Mouse (Mus musculus): ENCODE measurements around the gene Enox1. TPM values are rescaled to one million over a fixed set of nuclear protein-coding genes. Genes with fewer than 3 reads are reported as not detected.

Gene Enox1
- total RNA-seq, 1 experiment, result 25.3 TPM

GRCm38 (mm10) chr14:77714931-77715535 lies 558.5 kb downstream of the Enox1 start:
- TF ChIP-seq CHD2 (IDR thresholded peaks at IDR 0.05; ENCODE audit: low read depth, low read length) (no peak), ZNF384 (IDR thresholded peaks at IDR 0.05; ENCODE audit: low read depth, low read length) (no peak), MAFK (IDR thresholded peaks at IDR 0.05; ENCODE audit: insufficient read depth, low read depth, low read length) (no peak), ZC3H11A (IDR thresholded peaks at IDR 0.05; ENCODE audit: borderline replicate concordance, low read depth, low read length) (no peak), HCFC1 (IDR thresholded peaks at IDR 0.05; ENCODE audit: borderline replicate concordance, insufficient read depth, low read length) (no peak)
- H3K27ac ChIP-seq (ENCODE audit: insufficient read depth, low read depth, low read length, poor library complexity, severe bottlenecking), result no peak overlapping the region
- H3K9me3 ChIP-seq (ENCODE audit: control insufficient read depth, insufficient read depth, low read depth, low read length), result no peaks in the 10 kb centered on the region
- H3K9ac ChIP-seq (ENCODE audit: insufficient read depth, low read depth, low read length, poor library complexity, severe bottlenecking), result no peak overlapping the region
- in situ Hi-C loops (cut with MboI; ENCODE audit: low sequenced_read_pairs in 2 of 2, unreplicated experiment in 2 of 2), result no loop called here
- H3K36me3 ChIP-seq (ENCODE audit: control insufficient read depth, insufficient read depth, low read length, poor library complexity, severe bottlenecking), result peaks cover 19% of the 10 kb centered on the region
- H3K4me1 ChIP-seq (ENCODE audit: control insufficient read depth in 2 of 2, insufficient read depth in 2 of 2, low read length in 2 of 2, poor library complexity in 1 of 2), result peaks cover 0 to 5% of the 10 kb centered on the region in 2 experiments; a peak in 1 of 4 replicates
- no peak for DNase-seq (ENCODE audit: low read depth, low spot score)
- no peak overlapping the region for H3K4me3 ChIP-seq (ENCODE audit: insufficient read depth in 1 of 2, low read depth in 1 of 2, low read length in 2 of 2, poor library complexity in 1 of 2, severe bottlenecking in 1 of 2)

GRCm38 (mm10) chr14:77716981-77717380 lies 560.4 kb downstream of the Enox1 start:
- H3K36me3 ChIP-seq (ENCODE audit: control insufficient read depth, insufficient read depth, low read length, poor library complexity, severe bottlenecking), result peaks cover 24% of the 10 kb centered on the region
- in situ Hi-C loops (cut with MboI; ENCODE audit: low sequenced_read_pairs in 2 of 2, unreplicated experiment in 2 of 2), result no loop called here
- no peak overlapping the region for H3K4me3 ChIP-seq (ENCODE audit: insufficient read depth in 1 of 2, low read depth in 1 of 2, low read length in 2 of 2, poor library complexity in 1 of 2, severe bottlenecking in 1 of 2)
- no peak for DNase-seq (ENCODE audit: low read depth, low spot score)
- peaks cover 0 to 5% of the 10 kb centered on the region in 2 experiments; a peak in 1 of 4 replicates for H3K4me1 ChIP-seq (ENCODE audit: control insufficient read depth in 2 of 2, insufficient read depth in 2 of 2, low read length in 2 of 2, poor library complexity in 1 of 2)
- no peaks in the 10 kb centered on the region for H3K9me3 ChIP-seq (ENCODE audit: control insufficient read depth, insufficient read depth, low read depth, low read length)
- H3K9ac ChIP-seq (ENCODE audit: insufficient read depth, low read depth, low read length, poor library complexity, severe bottlenecking), result no peak overlapping the region
- no peak overlapping the region for H3K27ac ChIP-seq (ENCODE audit: insufficient read depth, low read depth, low read length, poor library complexity, severe bottlenecking)
- TF ChIP-seq CHD2 (IDR thresholded peaks at IDR 0.05; ENCODE audit: low read depth, low read length) (no peak), HCFC1 (IDR thresholded peaks at IDR 0.05; ENCODE audit: borderline replicate concordance, insufficient read depth, low read length) (no peak)

GRCm38 (mm10) chr14:77718814-77719213 lies 562.3 kb downstream of the Enox1 start:
- H3K9ac ChIP-seq (ENCODE audit: insufficient read depth, low read depth, low read length, poor library complexity, severe bottlenecking), result no peak overlapping the region
- no peak overlapping the region for H3K27ac ChIP-seq (ENCODE audit: insufficient read depth, low read depth, low read length, poor library complexity, severe bottlenecking)
- no peaks in the 10 kb centered on the region for H3K9me3 ChIP-seq (ENCODE audit: control insufficient read depth, insufficient read depth, low read depth, low read length)
- in situ Hi-C loops (cut with MboI; ENCODE audit: low sequenced_read_pairs in 2 of 2, unreplicated experiment in 2 of 2), result no loop called here
- no peak for TF ChIP-seq MAFK (IDR thresholded peaks at IDR 0.05; ENCODE audit: insufficient read depth, low read depth, low read length)
- no peak for TF ChIP-seq ZNF384 (IDR thresholded peaks at IDR 0.05; ENCODE audit: low read depth, low read length)
- no peak for TF ChIP-seq ZC3H11A (IDR thresholded peaks at IDR 0.05; ENCODE audit: borderline replicate concordance, low read depth, low read length)
- TF ChIP-seq CHD2 (IDR thresholded peaks at IDR 0.05; ENCODE audit: low read depth, low read length), result no peak
- TF ChIP-seq HCFC1 (IDR thresholded peaks at IDR 0.05; ENCODE audit: borderline replicate concordance, insufficient read depth, low read length), result no peak
- H3K36me3 ChIP-seq (ENCODE audit: control insufficient read depth, insufficient read depth, low read length, poor library complexity, severe bottlenecking), result peaks cover 20% of the 10 kb centered on the region
- no peak overlapping the region for H3K4me3 ChIP-seq (ENCODE audit: insufficient read depth in 1 of 2, low read depth in 1 of 2, low read length in 2 of 2, poor library complexity in 1 of 2, severe bottlenecking in 1 of 2)
- H3K4me1 ChIP-seq (ENCODE audit: control insufficient read depth in 2 of 2, insufficient read depth in 2 of 2, low read length in 2 of 2, poor library complexity in 1 of 2), result peaks cover 0 to 5% of the 10 kb centered on the region in 2 experiments; a peak in 1 of 4 replicates
- DNase-seq (ENCODE audit: low read depth, low spot score), result no peak

GRCm38 (mm10) chr14:77738056-77738455 lies 581.5 kb downstream of the Enox1 start:
- no peak for TF ChIP-seq MAFK (IDR thresholded peaks at IDR 0.05; ENCODE audit: insufficient read depth, low read depth, low read length)
- TF ChIP-seq CHD2 (IDR thresholded peaks at IDR 0.05; ENCODE audit: low read depth, low read length), result no peak
- TF ChIP-seq ZC3H11A (IDR thresholded peaks at IDR 0.05; ENCODE audit: borderline replicate concordance, low read depth, low read length), result no peak
- TF ChIP-seq HCFC1 (IDR thresholded peaks at IDR 0.05; ENCODE audit: borderline replicate concordance, insufficient read depth, low read length), result no peak
- no peak for DNase-seq (ENCODE audit: low read depth, low spot score)
- no peaks in the 10 kb centered on the region for H3K9me3 ChIP-seq (ENCODE audit: control insufficient read depth, insufficient read depth, low read depth, low read length)
- in situ Hi-C loops (cut with MboI; ENCODE audit: low sequenced_read_pairs in 2 of 2, unreplicated experiment in 2 of 2), result no loop called here
- H3K9ac ChIP-seq (ENCODE audit: insufficient read depth, low read depth, low read length, poor library complexity, severe bottlenecking), result no peak overlapping the region
- no peak overlapping the region for H3K4me3 ChIP-seq (ENCODE audit: insufficient read depth in 1 of 2, low read depth in 1 of 2, low read length in 2 of 2, poor library complexity in 1 of 2, severe bottlenecking in 1 of 2)
- H3K4me1 ChIP-seq (ENCODE audit: control insufficient read depth in 2 of 2, insufficient read depth in 2 of 2, low read length in 2 of 2, poor library complexity in 1 of 2), result no peaks in the 10 kb centered on the region
- no peaks in the 10 kb centered on the region for H3K36me3 ChIP-seq (ENCODE audit: control insufficient read depth, insufficient read depth, low read length, poor library complexity, severe bottlenecking)
- no peak overlapping the region for H3K27ac ChIP-seq (ENCODE audit: insufficient read depth, low read depth, low read length, poor library complexity, severe bottlenecking)
